Mouse (Mus musculus): ENCODE measurements around the gene Abhd8.

The Abhd8 gene

GRCm38 (mm10) chr8:71463188-71464033, at the start of gene Abhd8:
TSS of gene Abhd8 (minus strand) at chr8:71463655.
- DNase-seq, result peak; percentile 97

- peak; percentile 66 for DNase-seq
Measured at GRCm38 (mm10) chr8:71511644-71512043, 48.2 kb upstream of the Abhd8 start, which contains the start of gene Plvap. TSS of gene Plvap (minus strand) at chr8:71511752.

GRCm38 (mm10) chr8:71509316-71509715, 45.9 kb upstream of the Abhd8 start:
- DNase-seq, result no peak

GRCm38 (mm10) chr8:71507589-71508104, 44.2 kb upstream of the Abhd8 start:
- DNase-seq, result peak; percentile 61

GRCm38 (mm10) chr8:71505979-71506378, 42.5 kb upstream of the Abhd8 start:
- no peak for DNase-seq

GRCm38 (mm10) chr8:71505326-71505725, 41.9 kb upstream of the Abhd8 start:
- no peak for DNase-seq

GRCm38 (mm10) chr8:71504349-71504748, 40.9 kb upstream of the Abhd8 start:
- no peak for DNase-seq

GRCm38 (mm10) chr8:71498816-71499690, 35.6 kb upstream of the Abhd8 start:
- DNase-seq, result peak; percentile 67

- DNase-seq, result peak; percentile 78
Measured at GRCm38 (mm10) chr8:71497881-71498501, 34.5 kb upstream of the Abhd8 start.

- DNase-seq, result no peak
Measured at GRCm38 (mm10) chr8:71497077-71497645, 33.7 kb upstream of the Abhd8 start.

GRCm38 (mm10) chr8:71496481-71496880, 33.0 kb upstream of the Abhd8 start:
- peak; percentile 91 for DNase-seq

- DNase-seq, result no peak
Measured at GRCm38 (mm10) chr8:71495811-71496210, 32.4 kb upstream of the Abhd8 start.

GRCm38 (mm10) chr8:71495039-71495438, 31.6 kb upstream of the Abhd8 start:
- peak; percentile 81 for DNase-seq

- peak; percentile 89 for DNase-seq
Measured at GRCm38 (mm10) chr8:71488454-71488853, 25.0 kb upstream of the Abhd8 start.

GRCm38 (mm10) chr8:71487691-71488445, 24.4 kb upstream of the Abhd8 start, which contains the start of gene Gtpbp3:
TSS of gene Gtpbp3 (plus strand) at chr8:71488103.
- DNase-seq, result peak; percentile 87

GRCm38 (mm10) chr8:71486136-71486529, 22.7 kb upstream of the Abhd8 start:
- DNase-seq, result no peak

GRCm38 (mm10) chr8:71485142-71486135, 22.0 kb upstream of the Abhd8 start, which contains the start of gene Ano8:
TSS of gene Ano8 (minus strand) at chr8:71485963.
- DNase-seq, result peak; percentile 84

- no peak for DNase-seq
Measured at GRCm38 (mm10) chr8:71484736-71485135, 21.3 kb upstream of the Abhd8 start.

GRCm38 (mm10) chr8:71483932-71484331, 20.5 kb upstream of the Abhd8 start:
- DNase-seq, result no peak

- no peak for DNase-seq
Measured at GRCm38 (mm10) chr8:71478943-71479342, 15.5 kb upstream of the Abhd8 start.
